Mouse (Mus musculus) hindbrain, embryonic 11.5 days (tissue): ENCODE data around the gene Vmn1r40. TPM values are rescaled to one million over a fixed set of nuclear protein-coding genes. Genes with fewer than 3 reads are reported as not detected.

Experiments used
- ATAC-seq: fragments of 200-750 bp; cut with Nextera tagmentation; 2 replicates; pipeline ENCODE4 v1.8.0; 2017; ENCODE audit warnings: mild to moderate bottlenecking, moderate TSS enrichment, moderate library complexity; ENCODE audit not compliant: low FRiP score
- DNase-seq: peaks from one replicate; pipeline ENCODE4 v3.0.0-alpha.2; 2015; ENCODE audit warnings: low spot score
- H3K27ac ChIP-seq: fragments of 300-500 bp; sonication (generic); 2 replicates; pipeline ENCODE4 v1.5.1; 2014; ENCODE audit warnings: mild to moderate bottlenecking, low read depth, low read length
- H3K27me3 ChIP-seq: fragments of 300-500 bp; sonication (generic); 2 replicates; pipeline ENCODE4 v1.6.1; 2014; ENCODE audit warnings: mild to moderate bottlenecking, low read length, moderate library complexity, mixed read lengths; ENCODE audit not compliant: control insufficient read depth, insufficient read depth
- H3K36me3 ChIP-seq: fragments of 300-500 bp; sonication (generic); 2 replicates; pipeline ENCODE4 v1.6.1; 2014; ENCODE audit warnings: mild to moderate bottlenecking, low read length, moderate library complexity, mixed read lengths; ENCODE audit not compliant: control insufficient read depth, insufficient read depth
- H3K4me1 ChIP-seq: fragments of 300-500 bp; sonication (generic); replicated peaks from 2 replicates; pipeline ENCODE4 v1.6.1; 2014; ENCODE audit warnings: low read length, mixed read lengths; ENCODE audit not compliant: control insufficient read depth, insufficient read depth
- H3K4me2 ChIP-seq: fragments of 300-500 bp; sonication (generic); replicated peaks from 2 replicates; pipeline ENCODE4 v1.6.1; 2014; ENCODE audit warnings: mild to moderate bottlenecking, low read depth, low read length
- H3K4me3 ChIP-seq: fragments of 300-500 bp; sonication (generic); 2 replicates; pipeline ENCODE4 v1.5.1; 2014; ENCODE audit warnings: low read depth, low read length
- H3K9ac ChIP-seq: fragments of 300-500 bp; sonication (generic); 2 replicates; pipeline ENCODE4 v1.6.1; 2014; ENCODE audit warnings: low read depth, low read length
- H3K9me3 ChIP-seq: fragments of 300-500 bp; sonication (generic); 2 replicates; pipeline ENCODE4 v1.6.1; 2016; ENCODE audit warnings: low read length; ENCODE audit not compliant: control insufficient read depth
- WGBS: fragments of 180-500 bp; shearing (Covaris S2); extraction: QIAGEN DNeasy Blood & Tissue Kit; methylation state at CpG from one replicate; pipeline ENCODE4 v1.1.7; 2014; 5-methylcytosine and 5-hydroxymethylcytosine counted together
- polyA plus RNA-seq: library from polyadenylated mRNA; unstranded; fragments of >200 nt; fragmentation: Nextera tagmentation; extraction: Ambion mirVana; gene quantifications from 2 replicates; pipeline ENCODE4 v1.2.1, GENCODE M21; 2014

Gene Vmn1r40
- polyA plus RNA-seq, 1 experiment from 2014 or later = not detected

GRCm38 (mm10) chr6:89706624-89707023 lies 716 bp upstream of the Vmn1r40 start:
- 84% methylated on average over 2 of the region's 2 CpGs for WGBS
- no peak for DNase-seq
- Histone ChIP-seq H3K4me3 (no peak overlapping the region), H3K9ac (no peak overlapping the region), H3K36me3 (no peaks in the 10 kb centered on the region), H3K4me2 (no peak overlapping the region), H3K27me3 (no peaks in the 10 kb centered on the region), H3K27ac (no peak overlapping the region), H3K9me3 (no peaks in the 10 kb centered on the region), H3K4me1 (no peaks in the 10 kb centered on the region)
- ATAC-seq = no peak

DNA sequence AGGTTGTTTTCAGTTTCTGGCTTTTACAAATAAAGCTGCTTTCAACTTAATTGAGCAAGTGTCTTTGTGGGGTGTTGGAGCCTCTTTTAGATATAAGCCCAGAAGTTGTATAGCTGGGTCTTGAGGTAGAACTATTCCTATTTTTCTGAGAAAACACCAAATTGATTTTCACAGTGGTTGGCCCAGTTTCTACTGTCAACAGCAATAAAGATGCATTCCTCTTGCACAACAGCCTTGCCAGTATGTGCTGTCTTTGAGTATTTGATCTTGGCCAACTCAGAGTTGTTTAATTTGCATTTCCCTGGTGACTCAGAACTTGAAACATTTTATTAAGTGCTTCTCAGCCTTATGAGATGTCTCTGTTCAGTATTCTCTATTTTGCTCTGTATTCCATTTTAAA lies 10.7 kb downstream of the Vmn1r40 start:
- H3K27me3 ChIP-seq = no peaks in the 10 kb centered on the region
- no peaks in the 10 kb centered on the region for H3K4me1 ChIP-seq
- no peak overlapping the region for H3K4me2 ChIP-seq
- no peak overlapping the region for H3K9ac ChIP-seq
- H3K36me3 ChIP-seq = no peaks in the 10 kb centered on the region
- no peak for ATAC-seq
- H3K27ac ChIP-seq = no peak overlapping the region
- no peak for DNase-seq
- H3K9me3 ChIP-seq = no peaks in the 10 kb centered on the region
- no peak overlapping the region for H3K4me3 ChIP-seq

DNA sequence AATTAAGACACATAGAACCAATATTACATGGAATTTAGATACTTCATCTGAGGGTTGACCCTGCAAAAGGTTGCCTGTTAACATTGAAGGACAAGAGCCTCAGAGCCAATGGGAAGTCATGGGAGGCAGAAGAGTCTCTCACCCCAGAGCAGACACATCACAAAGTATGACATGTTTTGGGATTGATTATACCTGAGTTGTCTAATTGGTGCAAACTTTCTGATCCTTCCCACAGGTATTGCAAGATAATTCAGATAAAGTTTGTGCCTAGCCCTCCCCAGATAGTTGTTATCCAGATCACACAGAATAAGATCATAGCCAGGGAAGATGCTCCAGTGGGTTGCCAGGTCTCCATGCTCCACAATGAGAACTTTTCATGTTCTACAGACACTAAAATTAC lies 33.1 kb downstream of the Vmn1r40 start, which contains the start of gene Vmn1r41:
Gene Vmn1r41 (plus strand): TSS at position 301 of the 400 bp plus-strand sequence.
- Histone ChIP-seq H3K27ac (no peak within 1 kb of the TSS), H3K27me3 (no peaks in the 10 kb centered on the region), H3K9me3 (0 out of 2 replicates have a peak, but pooled peaks cover 2% of the 10 kb centered on the region), H3K4me3 (no peak within 1 kb of the TSS), H3K36me3 (no peaks in the 10 kb centered on the region), H3K4me1 (no peaks in the 10 kb centered on the region), H3K9ac (no peak within 1 kb of the TSS), H3K4me2 (no peak within 1 kb of the TSS)
- DNase-seq (no peak), ATAC-seq (no peak)

DNA sequence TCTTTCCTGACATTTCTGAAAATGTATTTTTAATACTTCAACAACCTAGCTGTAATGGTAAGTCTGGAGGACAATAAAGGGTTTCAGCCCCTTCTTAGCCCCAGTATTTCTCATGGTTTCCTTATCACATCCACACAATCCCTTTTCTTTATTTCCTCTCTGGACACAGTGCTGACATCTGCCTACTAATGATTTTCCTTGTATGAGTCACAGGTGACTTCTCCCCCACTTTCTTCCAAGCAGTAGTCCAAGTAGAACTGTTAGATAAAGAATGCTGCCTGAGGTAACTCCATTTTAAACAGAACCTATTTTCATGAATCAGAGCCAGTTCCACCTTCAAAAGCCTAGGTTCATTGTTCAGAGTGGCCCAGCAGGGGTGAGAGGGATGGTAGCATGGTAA lies 35.5 kb downstream of the Vmn1r40 start:
- Histone ChIP-seq H3K9ac (no peak overlapping the region), H3K36me3 (no peaks in the 10 kb centered on the region), H3K27ac (no peak overlapping the region), H3K27me3 (no peaks in the 10 kb centered on the region), H3K4me1 (no peaks in the 10 kb centered on the region), H3K9me3 (0 out of 2 replicates have a peak, but pooled peaks cover 2% of the 10 kb centered on the region), H3K4me2 (no peak overlapping the region), H3K4me3 (no peak overlapping the region)
- ATAC-seq = no peak
- no peak for DNase-seq

Other genes starting within 250 kb of the Vmn1r40 start
- 86.2 and 91.2 TPM in 2 replicates for gene Chchd6, start 111.9 kb upstream of the Vmn1r40 start, polyA plus RNA-seq
- 11.0 and 15.0 TPM in 2 replicates for gene Txnrd3, start 63.6 kb upstream of the Vmn1r40 start, polyA plus RNA-seq
- not detected in 2 replicates for gene Vmn1r41, start 33.2 kb downstream of the Vmn1r40 start, polyA plus RNA-seq
- not detected in 2 replicates for gene Vmn1r42, start 168.9 kb downstream of the Vmn1r40 start, polyA plus RNA-seq
- gene Vmn1r43, start 168.9 kb downstream of the Vmn1r40 start, polyA plus RNA-seq = not detected in 2 replicates
- not detected in 2 replicates for gene Vmn1r44, start 176.1 kb downstream of the Vmn1r40 start, polyA plus RNA-seq
- gene Vmn1r45, start 233.1 kb downstream of the Vmn1r40 start, polyA plus RNA-seq = not detected in 2 replicates